Mouse (Mus musculus): Measurements from ENCODE around the gene Olfr1436.
"Not testable (repeated sequence)": the region's sequence is repeated elsewhere in the genome, so short reads cannot be mapped to it uniquely, and the experiment has no call there.

The Olfr1436 gene

DNA sequence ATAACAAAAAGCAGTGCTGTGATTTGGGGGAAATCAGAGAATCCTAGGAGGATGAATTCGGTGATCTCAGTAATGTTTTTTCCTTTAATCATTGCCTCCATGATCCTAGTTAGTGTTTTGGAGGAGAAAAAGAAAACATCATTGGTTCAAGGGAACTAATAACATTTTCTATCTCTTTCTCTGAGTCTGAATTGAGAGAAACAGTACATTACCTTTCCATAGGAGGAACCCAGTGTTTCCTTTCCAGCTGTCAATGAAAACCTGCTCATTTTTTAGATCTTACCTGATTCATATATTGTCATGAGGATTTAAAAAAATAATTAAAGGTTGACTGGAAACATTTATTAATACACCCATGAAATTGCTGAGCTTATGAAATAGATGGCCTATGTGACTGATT, at the start of gene Olfr1436:
Olfr1436 (minus strand) TSS at position 101 of the 400 bp plus-strand sequence.
- in situ Hi-C loops (cut with MboI, MseI): not testable (repeated sequence)

DNA sequence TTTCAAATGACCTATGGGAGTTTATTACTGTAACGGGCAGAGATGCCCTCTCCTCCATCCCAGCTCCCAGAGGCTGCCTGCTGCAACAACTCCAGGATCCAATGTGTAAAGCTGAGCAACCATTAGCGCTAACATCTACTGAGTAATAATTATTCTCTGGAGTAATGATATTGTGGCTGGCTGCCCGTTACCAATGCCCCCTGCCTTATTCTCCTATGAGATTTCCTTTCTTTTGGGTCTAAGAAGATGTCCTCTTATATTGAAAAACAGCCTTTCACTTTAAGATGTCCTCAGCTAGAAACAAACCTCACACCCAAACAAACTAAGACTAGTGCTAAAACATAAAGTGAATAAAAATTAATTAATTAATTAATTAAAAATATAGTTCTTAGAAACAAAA, 36.9 kb upstream of the Olfr1436 start, which contains the start of gene Olfr1438-ps1:
Olfr1438-ps1 (minus strand) TSS at position 101 of the 400 bp plus-strand sequence.
- in situ Hi-C loops (cut with MboI, MseI): loop anchor here (5.0 kb wide), 1 partner anchor 49 kb away; no protein-coding TSS in a partner anchor

DNA sequence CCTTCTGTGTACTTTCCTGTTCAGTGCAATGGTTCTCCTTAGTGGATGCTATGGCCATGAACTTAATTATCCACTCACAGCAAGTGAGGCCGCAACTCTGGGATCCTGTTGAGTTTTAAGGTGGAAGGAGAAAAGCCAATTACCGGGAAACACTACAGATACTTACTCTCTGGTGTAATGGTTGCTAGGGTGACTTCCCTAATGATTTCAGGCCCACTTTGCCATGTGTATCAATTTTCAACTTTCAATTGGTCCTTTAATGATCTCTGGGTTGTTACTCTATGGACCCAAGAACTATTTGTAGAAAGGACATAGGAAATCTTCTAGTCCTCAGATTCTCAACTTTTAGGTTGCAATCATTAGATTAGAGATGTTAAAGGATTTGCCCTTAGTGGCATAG, 26.1 kb upstream of the Olfr1436 start, which contains the start of gene Olfr1437:
Olfr1437 (minus strand) TSS at position 101 of the 400 bp plus-strand sequence.
- in situ Hi-C loops (cut with MboI, MseI): no loop called here

DNA sequence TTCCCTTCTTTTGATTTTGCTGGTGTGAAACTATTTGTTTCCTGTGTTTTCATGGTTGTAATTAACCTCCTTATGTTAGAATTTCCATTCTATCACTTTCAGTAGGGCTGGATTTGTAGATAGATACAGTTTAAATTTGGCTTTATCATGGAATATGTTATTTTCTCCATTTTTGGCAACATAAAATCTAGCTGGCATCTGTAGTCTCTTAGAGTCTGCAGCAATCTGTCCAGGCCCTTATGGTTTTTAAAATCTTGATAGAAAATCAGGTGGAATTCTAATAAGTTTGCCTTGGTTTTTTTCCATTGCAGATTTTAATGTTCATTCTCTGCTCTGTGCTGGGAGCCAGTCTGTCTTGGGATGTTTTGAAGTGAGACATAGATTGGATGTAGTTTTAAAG, 6.0 kb downstream of the Olfr1436 start:
- in situ Hi-C loops (cut with MboI, MseI): no loop called here

DNA sequence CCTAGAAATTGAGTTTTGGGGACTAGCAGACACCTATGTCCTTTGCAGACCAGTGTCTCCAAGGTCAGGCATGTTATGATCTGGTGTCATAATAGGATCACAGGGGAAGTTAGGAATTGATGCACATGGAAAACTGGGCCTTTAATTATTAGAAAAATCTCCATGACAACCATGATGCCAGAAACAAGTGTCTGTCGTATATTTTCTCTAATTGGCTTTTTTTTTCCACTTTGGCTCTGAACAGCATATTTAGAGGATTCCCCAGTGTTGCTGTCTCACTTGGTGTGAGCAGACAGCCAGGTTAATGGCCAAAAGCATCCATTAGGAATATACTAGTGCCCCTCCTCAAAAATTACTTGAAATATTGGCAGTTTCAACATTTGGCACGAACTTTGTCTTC, 19.4 kb downstream of the Olfr1436 start, which contains the start of gene Olfr1434:
Olfr1434 (plus strand) TSS at position 301 of the 400 bp plus-strand sequence.
- in situ Hi-C loops (cut with MboI, MseI): no loop called here

DNA sequence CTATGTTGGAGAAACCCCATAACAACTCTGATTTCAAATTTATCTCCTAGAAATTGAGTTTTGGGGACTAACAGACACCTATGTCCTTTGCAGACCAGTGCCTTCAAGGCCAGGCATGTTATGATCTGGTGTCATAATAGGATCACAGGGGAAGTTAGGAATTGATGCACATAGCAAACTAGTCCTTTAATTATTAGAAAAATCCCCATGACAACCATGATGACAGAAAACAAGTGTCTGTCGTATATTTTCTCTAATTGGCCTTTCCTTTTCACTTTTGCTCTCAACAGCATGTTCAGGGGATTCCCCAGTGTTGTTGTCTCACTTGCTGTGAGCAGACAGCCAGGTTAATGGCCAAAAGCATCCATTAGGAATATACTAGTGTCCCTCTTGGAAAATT, 38.2 kb downstream of the Olfr1436 start, which contains the start of gene Olfr235:
Olfr235 (plus strand) TSS at position 301 of the 400 bp plus-strand sequence.
- in situ Hi-C loops (cut with MboI, MseI): no loop called here
